Mouse (Mus musculus): ENCODE data around the gene Ift52.

Ift52 gene

GRCm38 (mm10) chr2:163082591-163082990, 65.4 kb downstream of the Ift52 start:
- DNase-seq = no peak

GRCm38 (mm10) chr2:163084519-163084918, 67.4 kb downstream of the Ift52 start:
- DNase-seq = no peak

GRCm38 (mm10) chr2:163085047-163085446, 67.9 kb downstream of the Ift52 start:
- no peak for DNase-seq

GRCm38 (mm10) chr2:163086561-163086960, 69.4 kb downstream of the Ift52 start:
- no peak for DNase-seq

GRCm38 (mm10) chr2:163087728-163088127, 70.6 kb downstream of the Ift52 start, which contains the start of gene Gtsf1l:
Gene Gtsf1l, minus strand, starts transcription at chr2:163087855.
- no peak for DNase-seq

GRCm38 (mm10) chr2:163089475-163090123, 72.4 kb downstream of the Ift52 start:
- DNase-seq = no peak

- no peak for DNase-seq
Observed at GRCm38 (mm10) chr2:163094909-163095308, 77.8 kb downstream of the Ift52 start.
